Mouse (Mus musculus) CH12.LX (cell line): Measurements from ENCODE around the gene Trmt10a. TPM values are rescaled to one million over a fixed set of nuclear protein-coding genes. Genes with fewer than 3 reads are reported as not detected.

Experiments used
- DNase-seq: peaks from one replicate; pipeline ENCODE4 v3.0.0-alpha.2; 2013; ENCODE audit errors: extremely low read depth
- H3K27ac ChIP-seq: 2 replicates; pipeline ENCODE4 v1.5.1; 2012; ENCODE audit warnings: low read depth, mild to moderate bottlenecking, control low read depth, moderate library complexity; ENCODE audit not compliant: insufficient read depth
- H3K27me3 ChIP-seq: replicated peaks from 2 replicates; pipeline ENCODE3; 2012; ENCODE audit warnings: inconsistent platforms
- H3K36me3 ChIP-seq, 2 experiments: replicated peaks in 1 of 2; 2 replicates each; pipeline versions ENCODE3 to v1.6.1; 2012; ENCODE audit warnings: inconsistent platforms in 1 of 2, low read length in 1 of 2, mild to moderate bottlenecking in 1 of 2, mixed read lengths in 1 of 2, moderate library complexity in 1 of 2; ENCODE audit not compliant: control insufficient read depth in 1 of 2, insufficient read depth in 1 of 2
- H3K4me1 ChIP-seq, 2 experiments: 2 replicates each; pipeline ENCODE4 v1.6.1; 2012; ENCODE audit warnings: inconsistent platforms in 1 of 2, moderate library complexity in 1 of 2; ENCODE audit not compliant: insufficient read depth in 2 of 2, control insufficient read depth in 1 of 2
- H3K4me2 ChIP-seq: 2 replicates; pipeline ENCODE4 v1.6.1; 2012; ENCODE audit warnings: low read depth, mild to moderate bottlenecking, control low read depth; ENCODE audit not compliant: poor library complexity, insufficient read depth, severe bottlenecking
- H3K4me3 ChIP-seq, 3 experiments: fragments of 150-350 bp in 1 of 3; sonication (generic) in 1 of 3; replicated peaks in 1 of 3; 2 replicates each; pipeline versions ENCODE3 to v1.5.1; 2011 to 2012; ENCODE audit warnings: low read depth in 2 of 3, low read length in 2 of 3, mild to moderate bottlenecking in 2 of 3, moderate library complexity in 2 of 3, control low read depth in 1 of 3, improper control_type of control experiment in 1 of 3, inconsistent platforms in 1 of 3, mixed read lengths in 1 of 3; ENCODE audit not compliant: poor library complexity in 1 of 3
- H3K79me2 ChIP-seq: replicated peaks from 2 replicates; pipeline ENCODE4 v1.6.1; 2012; ENCODE audit warnings: mild to moderate bottlenecking, moderate library complexity; ENCODE audit not compliant: control insufficient read depth, poor library complexity, insufficient read depth, severe bottlenecking; ENCODE audit errors: extremely low read depth
- H3K9ac ChIP-seq: 2 replicates; pipeline ENCODE4 v1.6.1; 2012; ENCODE audit warnings: low read depth, mild to moderate bottlenecking, control low read depth, moderate library complexity; ENCODE audit not compliant: insufficient read depth
- H3K9me3 ChIP-seq: replicated peaks from 2 replicates; pipeline ENCODE3; 2012; ENCODE audit warnings: low read length, inconsistent platforms, mixed read lengths
- BHLHE40 ChIP-seq: IDR thresholded peaks from 2 replicates; pipeline ENCODE4 v1.6.1; 2011; ENCODE audit warnings: mild to moderate bottlenecking, low read depth, low read length, improper control_type of control experiment
- CHD1 ChIP-seq: IDR thresholded peaks from 2 replicates; pipeline ENCODE4 v1.6.1; 2012; ENCODE audit warnings: low read depth, low read length, improper control_type of control experiment, inconsistent platforms
- CHD2 ChIP-seq: IDR thresholded peaks from 2 replicates; pipeline ENCODE4 v1.6.1; 2011; ENCODE audit warnings: low read length, improper control_type of control experiment
- ELF1 ChIP-seq: IDR thresholded peaks from 2 replicates; pipeline ENCODE4 v1.6.1; 2014; ENCODE audit warnings: low read depth, mild to moderate bottlenecking, inconsistent platforms, low read length, improper control_type of control experiment
- ETS1 ChIP-seq: conservative IDR thresholded peaks from 2 replicates; pipeline ENCODE4 v1.6.1; 2012; ENCODE audit warnings: low read depth, mild to moderate bottlenecking, inconsistent platforms, low read length, improper control_type of control experiment, moderate library complexity
- HCFC1 ChIP-seq: IDR thresholded peaks from 2 replicates; pipeline ENCODE4 v1.6.1; 2012; ENCODE audit warnings: low read depth, mild to moderate bottlenecking, inconsistent platforms, low read length, improper control_type of control experiment
- JUN ChIP-seq: IDR thresholded peaks from 2 replicates; pipeline ENCODE4 v1.6.1; 2011; ENCODE audit warnings: low read depth, mild to moderate bottlenecking, low read length, improper control_type of control experiment, moderate library complexity; ENCODE audit not compliant: insufficient read depth
- MAX ChIP-seq: IDR thresholded peaks from 2 replicates; pipeline ENCODE4 v1.6.1; 2011; ENCODE audit warnings: low read length, improper control_type of control experiment
- MEF2A ChIP-seq: IDR thresholded peaks from 2 replicates; pipeline ENCODE4 v1.6.1; 2014; ENCODE audit warnings: low read depth, mild to moderate bottlenecking, inconsistent platforms, low read length, improper control_type of control experiment, borderline replicate concordance
- MXI1 ChIP-seq: IDR thresholded peaks from 2 replicates; pipeline ENCODE4 v1.6.1; 2011; ENCODE audit warnings: mild to moderate bottlenecking, low read depth, low read length, improper control_type of control experiment
- MYC ChIP-seq: IDR thresholded peaks from 2 replicates; pipeline ENCODE4 v1.6.1; 2011; ENCODE audit warnings: low read depth, mild to moderate bottlenecking, improper control_type of control experiment, low read length
- NELFE ChIP-seq: IDR thresholded peaks from 2 replicates; pipeline ENCODE4 v1.6.1; 2011; ENCODE audit warnings: low read depth, low read length, improper control_type of control experiment
- PAX5 ChIP-seq: IDR thresholded peaks from 2 replicates; pipeline ENCODE4 v1.6.1; 2012; ENCODE audit warnings: low read length, inconsistent platforms, mixed read lengths
- RAD21 ChIP-seq: IDR thresholded peaks from 2 replicates; pipeline ENCODE4 v1.6.1; 2011; ENCODE audit warnings: low read depth, mild to moderate bottlenecking, low read length, improper control_type of control experiment, moderate library complexity
- RCOR1 ChIP-seq: conservative IDR thresholded peaks from 2 replicates; pipeline ENCODE4 v1.6.1; 2012; ENCODE audit warnings: low read depth, mild to moderate bottlenecking, inconsistent platforms, low read length, improper control_type of control experiment
- TBP ChIP-seq: conservative IDR thresholded peaks from 2 replicates; pipeline ENCODE4 v1.6.1; 2011; ENCODE audit warnings: low read depth, low read length, improper control_type of control experiment
- USF2 ChIP-seq: conservative IDR thresholded peaks from 2 replicates; pipeline ENCODE4 v1.6.1; 2011; ENCODE audit warnings: low read depth, low read length, improper control_type of control experiment
- ZC3H11A ChIP-seq: IDR thresholded peaks from 2 replicates; pipeline ENCODE4 v1.6.1; 2012; ENCODE audit warnings: low read depth, mild to moderate bottlenecking, inconsistent platforms, low read length, improper control_type of control experiment
- ZMIZ1 ChIP-seq: IDR thresholded peaks from 2 replicates; pipeline ENCODE4 v1.6.1; 2012; ENCODE audit warnings: low read depth, mild to moderate bottlenecking, inconsistent platforms, low read length, improper control_type of control experiment
- ZNF384 ChIP-seq: IDR thresholded peaks from 2 replicates; pipeline ENCODE4 v1.6.1; 2012; ENCODE audit warnings: low read depth, low read length, improper control_type of control experiment, inconsistent platforms
- dilution Hi-C: fragments of 300-500 bp; cut with MboI; formaldehyde crosslinking; loops from 2 replicates; pipeline ENCODE4 v1.14.3; 2020; ENCODE audit warnings: low sequenced_read_pairs; ENCODE audit not compliant: extremely low pct_unique_long_range_greater_than_20kb, extremely low pct_ligation_motif_present
- in situ Hi-C: fragments of 300-500 bp; cut with MboI; formaldehyde crosslinking; loops from 3 replicates; pipeline ENCODE4 v1.14.3; 2019; ENCODE audit warnings: low sequenced_read_pairs, low pct_ligation_motif_present, low pct_unique_long_range_greater_than_20kb, mixed read lengths
- polyA plus RNA-seq: library from polyadenylated mRNA; unstranded; fragments of >175 nt; gene quantifications from 2 replicates; pipeline ENCODE4 v1.2.1, GENCODE M21; 2012; ENCODE audit warnings: low read depth; ENCODE audit not compliant: insufficient read length
- total RNA-seq, 2 experiments: library from RNA; depleted of rRNA; stranded (reverse); fragments of 300-350 nt in 1 of 2; fragments of >200 nt in 1 of 2; gene quantifications; 2 replicates each; pipeline ENCODE4 v1.2.3; 2012 to 2014

Trmt10a gene
- total and polyA plus RNA-seq, 3 experiments: 31.6 to 65.7 (median 38.0) TPM

DNA sequence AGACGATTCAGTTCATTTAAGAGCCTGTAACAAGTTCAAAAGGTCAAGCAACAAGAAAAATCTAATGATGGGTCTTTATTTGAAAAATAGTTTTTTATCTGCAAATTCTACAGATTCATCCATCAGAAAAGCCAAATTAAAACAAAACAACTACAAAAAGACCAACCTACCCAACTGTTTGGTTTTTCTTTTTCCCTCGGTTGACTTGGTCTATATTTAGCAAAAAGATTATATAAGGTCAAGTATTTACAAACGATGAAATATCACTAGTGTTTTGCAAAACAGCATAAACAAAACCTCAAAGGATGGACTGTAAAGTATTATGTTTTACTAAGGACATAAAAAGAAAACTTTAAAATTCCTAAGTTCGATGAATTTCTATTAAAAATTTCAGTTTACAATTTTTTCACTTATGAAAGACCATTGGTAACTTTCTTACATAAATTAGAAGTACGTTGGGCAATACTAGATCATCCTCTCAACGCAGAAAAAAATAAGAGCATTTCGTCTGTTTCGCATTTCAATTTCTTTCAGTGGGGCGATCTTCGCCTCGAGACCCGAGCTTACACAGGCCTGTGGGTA is 424 bp upstream of the Trmt10a start (continued):
- TF ChIP-seq BHLHE40 (0 out of 2 replicates have a peak, but pooled peaks have one; percentile 3), CHD1 (peak; percentile 95), MAX (no peak), MEF2A (peak; percentile 28; the same call in 1 of the 2 replicates), HCFC1 (no peak), JUN (no peak), TBP (peak; percentile 83; the same call in 1 of the 2 replicates), ELF1 (no peak), ZC3H11A (no peak), CHD2 (peak; percentile 20; the same call in 1 of the 2 replicates), USF2 (no peak), ZMIZ1 (no peak), RAD21 (no peak; the same call in none of the 2 replicates), NELFE (no peak), MYC (no peak), RCOR1 (no peak), ETS1 (0 out of 2 replicates have a peak, but pooled peaks have one; percentile 6), ZNF384 (no peak), MXI1 (no peak)

DNA sequence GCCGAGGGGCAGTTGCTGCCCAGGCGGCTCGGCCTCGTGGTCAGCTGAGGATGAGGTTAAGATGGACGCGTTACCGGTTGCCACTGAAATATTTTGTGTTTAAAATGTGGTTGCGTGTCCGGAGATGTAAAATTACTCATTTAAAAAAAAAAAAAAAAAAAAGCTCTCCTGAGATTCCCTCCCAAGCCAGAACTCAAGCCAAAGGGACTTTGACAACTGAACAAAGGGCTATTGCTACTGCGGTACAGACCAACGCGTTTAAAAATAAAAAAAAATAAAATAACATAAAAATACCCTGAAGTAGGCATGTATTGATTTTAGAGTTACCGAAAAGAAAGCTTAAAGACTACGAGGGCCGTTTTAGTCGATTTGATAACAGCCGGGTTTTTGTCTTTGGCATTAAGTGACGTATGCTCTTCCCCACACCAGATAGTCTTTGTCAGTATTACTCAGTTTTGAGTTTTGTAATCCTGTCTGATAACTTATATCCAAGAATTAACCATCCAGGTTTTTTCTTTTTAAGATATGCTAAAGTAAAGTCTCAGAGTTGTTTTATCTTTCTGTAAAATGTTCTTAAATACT is 903 bp downstream of the Trmt10a start:
- Histone ChIP-seq H3K79me2 (peaks cover 13% of the 10 kb centered on the region), H3K9ac (peak overlapping the region; percentile 96), H3K27ac (peak overlapping the region; percentile 97), H3K27me3 (no peaks in the 10 kb centered on the region), H3K4me3 (peak overlapping the region; percentile 67 to 79 (median 79)), H3K9me3 (no peaks in the 10 kb centered on the region), H3K4me2 (peak overlapping the region; percentile 98), H3K36me3 (peaks cover 18 to 31% of the 10 kb centered on the region in 2 experiments), H3K4me1 (peaks cover 3 to 26% of the 10 kb centered on the region in 2 experiments)
- dilution Hi-C loops: loop anchor here (25.0 kb wide), 1 partner anchor 357 kb away; no protein-coding TSS in a partner anchor
- TF ChIP-seq PAX5 (no peak), TBP (peak; percentile 46; the same call in 1 of the 2 replicates), CHD1 (peak; percentile 56; the same call in 1 of the 2 replicates), RAD21 (no peak), HCFC1 (no peak), ZNF384 (peak; percentile 78; the same call in 1 of the 2 replicates), USF2 (no peak)
- DNase-seq: no peak
- in situ Hi-C loops: loop anchor here (10.0 kb wide), 1 partner anchor 279 kb away; the partner anchor contains the start of genes Dnajb14 and H2afz
